ENCODE assay signal across 21 mouse cellular contexts in genomic region chr6:34951518-34951917, GRCm38 (mm10). TPM values are rescaled to one million over a fixed set of nuclear protein-coding genes. Genes with fewer than 3 reads are reported as not detected.
"Had no signal": no experiment of that assay in that cellular context is flagged by ENCODE, and none has a peak within 500 bp of the region (broad histone marks: within the 10 kb centered on the region; RNA-seq: fewer than 3 reads in every experiment).

No protein-coding gene starts in this region.

- H3K9ac ChIP-seq: limb, embryonic 12.5 days; liver, embryonic 14.5 days; midbrain, embryonic 15.5 days; neural tube, embryonic 12.5 days; stomach, embryonic 15.5 days had no signal

- H3K36me3 ChIP-seq: limb, embryonic 12.5 days; midbrain, embryonic 15.5 days; neural tube, embryonic 12.5 days; stomach, embryonic 15.5 days had no signal

- H3K9me3 ChIP-seq: limb, embryonic 12.5 days; midbrain, embryonic 15.5 days; neural tube, embryonic 12.5 days; stomach, embryonic 15.5 days had no signal

- ATAC-seq: intestine, embryonic 16.5 days; lung, postnatal 0 days; midbrain, embryonic 15.5 days had no signal

- H3K27ac ChIP-seq: limb, embryonic 12.5 days; liver, embryonic 14.5 days; midbrain, embryonic 15.5 days; neural tube, embryonic 12.5 days; stomach, embryonic 15.5 days had no signal

- H3K27me3 ChIP-seq: midbrain, embryonic 15.5 days; stomach, embryonic 15.5 days had no signal

- H3K4me1 ChIP-seq: stomach, embryonic 15.5 days had no signal

- H3K4me3 ChIP-seq: limb, embryonic 12.5 days; midbrain, embryonic 15.5 days; neural tube, embryonic 12.5 days; stomach, embryonic 15.5 days had no signal

- H3K4me2 ChIP-seq: limb, embryonic 12.5 days; midbrain, embryonic 15.5 days; neural tube, embryonic 12.5 days; stomach, embryonic 15.5 days had no signal

- DNase-seq: kidney, adult 2 months; kidney, postnatal 25 days; layer of hippocampus, adult 9-11 months; lung, adult 2 months; lung, postnatal 36 days; retina, postnatal 1 day; right cerebral cortex, postnatal 4 days; spleen, adult 18-20 months had no signal

RNA-seq across cellular contexts. Expression of gene Stra8, which starts 31.6 kb away (rescaled TPM):
- total RNA-seq: layer of hippocampus, adult 18-20 months; left cerebral cortex, postnatal 36 days; liver, adult 2 months; monocyte, adult 5-6 weeks; neutrophil, adult 5-6 weeks had no signal
- polyA plus RNA-seq: intestine, embryonic 16.5 days; kidney, adult 2 months; kidney, embryonic 16.5 days; limb, embryonic 12.5 days; liver, adult 2 months; liver, embryonic 14.5 days; lung, adult 2 months; midbrain, embryonic 15.5 days; neural tube, embryonic 12.5 days; stomach, embryonic 15.5 days had no signal

RNA-seq across cellular contexts. Expression of gene Slc23a4, which starts 36.7 kb away (rescaled TPM):
- total RNA-seq: liver, adult 2 months; monocyte, adult 5-6 weeks had no signal
